In the genomic region with DNA sequence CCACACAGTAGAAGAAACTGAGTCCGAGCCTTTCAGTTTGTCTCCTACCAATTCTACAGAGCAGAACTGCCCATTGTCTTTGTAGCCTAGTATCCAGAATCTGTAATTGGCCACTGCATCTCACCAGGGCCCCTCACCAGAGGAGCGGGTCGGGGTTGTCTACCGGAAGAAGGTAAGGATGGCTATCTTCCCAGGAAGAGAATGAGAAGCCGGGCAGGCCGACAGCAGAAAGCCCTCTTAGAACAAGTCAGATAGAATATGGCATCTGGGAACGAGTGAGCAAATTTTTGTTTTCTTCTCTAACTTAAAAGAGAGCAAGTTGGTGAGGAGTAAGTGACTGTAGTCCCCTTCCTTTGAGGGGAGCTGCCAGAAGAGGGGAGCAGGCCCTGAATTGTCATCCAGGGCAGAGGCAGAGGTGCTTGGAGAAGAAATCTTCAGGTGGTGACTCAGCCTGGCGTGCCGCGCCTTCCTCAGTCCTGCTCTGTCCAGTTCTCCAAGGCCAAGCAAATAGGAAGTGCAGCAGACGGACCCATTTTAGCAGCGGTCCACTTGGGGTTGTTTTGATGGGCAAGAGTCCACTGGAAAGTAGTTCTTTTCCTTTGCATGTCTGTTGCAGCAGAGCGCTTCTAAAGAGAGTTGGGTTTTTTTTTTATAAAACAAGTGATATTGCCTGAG, we compare ENCODE assay signal across 24 mouse cellular contexts.
"Had no signal": no experiment of that assay in that cellular context is flagged by ENCODE, and none has a peak within 500 bp of the region (broad histone marks: within the 10 kb centered on the region; RNA-seq: fewer than 3 reads in every experiment).

No protein-coding gene starts in this region.

- ATAC-seq: hindbrain, embryonic 16.5 days; inflammation-experienced regulatory T-cells, adult 6 months; intestine, embryonic 15.5 days; intestine, postnatal 0 days; liver, embryonic 12.5 days had no signal

- H3K4me1 ChIP-seq: heart, embryonic 10.5 days; heart, embryonic 12.5 days; hindbrain, embryonic 10.5 days; hindbrain, embryonic 12.5 days; limb, embryonic 13.5 days; liver, embryonic 12.5 days had no signal

- H3K27ac ChIP-seq: gastrocnemius, adult 2 months; heart, embryonic 10.5 days; hindbrain, embryonic 10.5 days; hindbrain, embryonic 12.5 days; hindbrain, embryonic 14.5 days; intestine, embryonic 15.5 days; layer of hippocampus, adult 2 months; limb, embryonic 13.5 days; limb, embryonic 15.5 days; liver, embryonic 12.5 days; liver, embryonic 14.5 days had no signal

- H3K4me3 ChIP-seq: gastrocnemius, adult 2 months; heart, embryonic 10.5 days; heart, embryonic 12.5 days; hindbrain, embryonic 10.5 days; hindbrain, embryonic 12.5 days; intestine, embryonic 15.5 days; layer of hippocampus, adult 2 months; limb, embryonic 13.5 days; limb, embryonic 15.5 days; liver, embryonic 12.5 days had no signal

- H3K27me3 ChIP-seq: hindbrain, embryonic 12.5 days; intestine, embryonic 15.5 days; limb, embryonic 13.5 days; limb, embryonic 15.5 days had no signal

- H3K9ac ChIP-seq: heart, embryonic 12.5 days; hindbrain, embryonic 12.5 days; hindbrain, embryonic 14.5 days; intestine, embryonic 15.5 days; limb, embryonic 13.5 days; limb, embryonic 15.5 days; liver, embryonic 12.5 days; liver, embryonic 14.5 days had no signal

- H3K36me3 ChIP-seq: heart, embryonic 10.5 days; heart, embryonic 12.5 days; hindbrain, embryonic 10.5 days; hindbrain, embryonic 12.5 days; intestine, embryonic 15.5 days; limb, embryonic 13.5 days; limb, embryonic 15.5 days; liver, embryonic 12.5 days had no signal

- DNase-seq: gastrocnemius, adult 2 months; gastrocnemius, postnatal 10 days; gastrocnemius, postnatal 25 days; heart, postnatal 10 days; heart, postnatal 4 days; kidney, adult 18-20 months; kidney, adult 9 months; kidney, postnatal 10 days; kidney, postnatal 4 days; left cerebral cortex, postnatal 4 days had no signal

- H3K9me3 ChIP-seq: heart, embryonic 10.5 days; heart, embryonic 12.5 days; hindbrain, embryonic 10.5 days; hindbrain, embryonic 12.5 days; intestine, embryonic 15.5 days; limb, embryonic 13.5 days; limb, embryonic 15.5 days; liver, embryonic 12.5 days had no signal

- H3K4me2 ChIP-seq: heart, embryonic 12.5 days; hindbrain, embryonic 12.5 days; hindbrain, embryonic 14.5 days; intestine, embryonic 15.5 days; limb, embryonic 13.5 days; limb, embryonic 15.5 days; liver, embryonic 12.5 days had no signal
